Mouse (Mus musculus): ENCODE measurements around the gene Cd209a. TPM values are rescaled to one million over a fixed set of nuclear protein-coding genes. Genes with fewer than 3 reads are reported as not detected.
"Not testable (repeated sequence)": the region's sequence is repeated elsewhere in the genome, so short reads cannot be mapped to it uniquely, and the experiment has no call there.

The Cd209a gene
- polyA plus RNA-seq (2015; fragmentation: Nextera tagmentation; extraction: Ambion mirVana) = 0.15 and 0.23 TPM in 2 replicates

DNA sequence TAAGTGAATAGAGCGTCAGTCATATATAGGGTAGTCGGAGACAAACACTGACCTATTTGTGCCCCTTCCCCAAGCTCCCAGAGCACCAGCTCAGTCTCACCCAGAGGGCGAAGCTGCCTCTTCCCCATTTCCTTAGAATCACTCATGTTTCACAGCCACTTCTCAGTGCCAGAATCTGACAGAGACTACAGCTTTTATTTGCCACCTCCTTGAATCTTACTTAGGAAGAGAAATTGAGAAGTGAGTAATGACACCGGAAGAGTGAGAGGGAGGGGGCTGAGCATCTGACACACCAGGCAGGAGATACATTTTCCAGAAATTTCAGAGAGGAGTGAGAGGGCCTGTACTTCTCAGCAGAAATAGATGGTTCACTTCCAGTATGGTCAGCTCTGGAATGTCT lies at the start of gene Cd209a:
Gene Cd209a, minus strand, starts transcription at position 224 of the 400 bp plus-strand sequence.
- Histone ChIP-seq H3K4me2 (replicated peaks) (no peak within 1 kb of the TSS), H3K4me1 (replicated peaks) (no peaks in the 10 kb centered on the region), H3K9me3 (no peaks in the 10 kb centered on the region), H3K4me3 (replicated peaks) (no peak within 1 kb of the TSS), H3K27ac (no peak within 1 kb of the TSS), H3K36me3 (no peaks in the 10 kb centered on the region), H3K9ac (no peak within 1 kb of the TSS), H3K27me3 (replicated peaks) (no peaks in the 10 kb centered on the region)
- ATAC-seq = no peak
- WGBS = 86% methylated on average over 4 of the region's 4 CpGs

DNA sequence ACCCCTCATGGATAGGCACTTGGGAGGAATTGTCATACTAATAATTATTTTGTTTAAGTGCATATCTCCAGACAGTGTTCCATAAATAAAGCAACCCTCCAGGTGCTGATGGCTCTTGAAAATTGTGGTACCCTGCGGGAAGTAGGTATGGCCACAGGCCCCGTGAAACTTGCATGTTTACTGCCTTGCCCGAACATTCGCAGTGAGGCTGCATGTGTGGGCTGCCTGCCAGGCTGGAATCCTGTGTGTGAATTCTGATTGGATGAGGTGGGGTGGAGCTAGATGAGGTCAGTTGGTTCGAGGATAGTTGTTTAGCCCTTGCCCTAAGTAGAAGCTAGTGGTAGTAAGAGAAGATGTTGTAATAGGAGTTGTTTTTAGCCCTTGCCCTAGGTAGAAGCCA lies 19.9 kb upstream of the Cd209a start:
- WGBS = 80% methylated on average over 5 of the region's 5 CpGs
- not testable (repeated sequence) for H3K27me3 ChIP-seq (replicated peaks); H3K27ac ChIP-seq; H3K9ac ChIP-seq; H3K9me3 ChIP-seq; H3K4me2 ChIP-seq (replicated peaks); H3K36me3 ChIP-seq; ATAC-seq; H3K4me1 ChIP-seq (replicated peaks); H3K4me3 ChIP-seq (replicated peaks)

DNA sequence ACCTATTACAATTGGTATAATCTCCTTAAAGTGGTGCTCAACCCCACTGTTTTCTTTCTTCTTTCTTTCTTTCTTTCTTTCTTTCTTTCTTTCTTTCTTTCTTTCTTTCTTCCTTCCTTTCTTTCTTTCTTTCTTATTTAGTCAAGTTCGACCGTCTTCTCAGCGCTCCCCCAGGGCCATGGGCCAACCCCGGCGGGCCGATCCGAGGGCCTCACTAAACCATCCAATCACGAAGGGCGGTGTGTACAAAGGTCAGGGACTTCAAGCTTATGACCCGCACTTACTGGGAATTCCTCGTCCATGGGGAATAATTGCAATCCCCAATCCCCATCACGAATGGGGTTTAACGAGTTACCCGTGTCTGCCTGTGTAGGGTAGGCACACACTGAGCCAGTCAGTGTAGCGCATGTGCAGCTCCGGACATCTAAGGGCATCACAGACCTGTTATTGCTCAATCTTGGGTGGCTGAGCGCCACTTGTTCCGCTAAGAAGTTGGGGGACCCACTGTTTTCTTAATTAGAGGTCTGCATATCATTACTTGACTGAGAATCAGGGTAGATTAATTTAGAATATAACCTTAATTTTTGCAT lies 5.6 kb upstream of the Cd209a start:
- H3K4me1 ChIP-seq (replicated peaks) = no peaks in the 10 kb centered on the region
- H3K9ac ChIP-seq = no peak overlapping the region
- no peak overlapping the region for H3K4me3 ChIP-seq (replicated peaks)
- no peaks in the 10 kb centered on the region for H3K27me3 ChIP-seq (replicated peaks)
- no peak overlapping the region for H3K27ac ChIP-seq
- H3K36me3 ChIP-seq = no peaks in the 10 kb centered on the region
- H3K4me2 ChIP-seq (replicated peaks) = no peak overlapping the region
- ATAC-seq = peak; percentile 100
- 67% methylated on average over 18 of the region's 18 CpGs for WGBS
- no peaks in the 10 kb centered on the region for H3K9me3 ChIP-seq

DNA sequence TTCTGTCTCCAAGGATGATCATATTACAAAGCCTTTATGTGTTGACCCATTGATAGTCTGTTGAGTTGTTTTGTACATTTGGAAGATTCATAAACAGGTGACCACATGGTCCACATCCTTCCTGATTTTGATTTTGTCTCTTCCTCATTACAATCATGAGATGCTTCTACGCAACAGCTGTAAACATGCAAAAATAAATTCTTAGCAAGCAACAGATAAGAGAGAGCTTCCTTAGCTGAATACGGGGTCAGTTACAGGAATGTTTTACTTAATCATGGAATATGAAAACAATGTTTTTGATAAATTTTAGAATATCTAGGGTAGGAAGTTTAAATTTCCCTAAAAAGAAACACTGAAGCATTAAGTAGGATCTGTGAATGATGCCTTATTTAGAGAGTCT lies 11.8 kb downstream of the Cd209a start:
- H3K4me3 ChIP-seq (replicated peaks) = no peak overlapping the region

DNA sequence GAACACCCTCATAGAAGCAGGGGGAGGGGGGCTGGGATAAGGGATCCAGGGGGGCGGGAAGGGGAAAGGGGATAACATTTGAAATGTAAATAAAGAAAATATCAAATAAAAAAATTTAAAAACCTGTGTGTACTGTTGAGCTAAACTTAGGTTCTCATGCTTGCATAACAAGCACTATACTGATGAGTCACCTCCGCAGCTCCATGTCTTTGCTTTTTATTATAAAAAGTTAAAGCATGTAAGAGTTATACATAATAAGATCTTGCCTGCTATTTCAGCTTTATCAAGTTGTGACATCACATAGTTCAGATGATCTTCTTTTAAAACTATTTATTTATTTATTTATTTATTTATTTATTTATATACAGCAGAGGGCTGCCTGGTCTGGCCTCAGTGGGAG lies 13.2 kb downstream of the Cd209a start:
- H3K27me3 ChIP-seq (replicated peaks) = no peaks in the 10 kb centered on the region
- H3K4me1 ChIP-seq (replicated peaks) = no peaks in the 10 kb centered on the region
- no peak for ATAC-seq
- no peak overlapping the region for H3K4me3 ChIP-seq (replicated peaks)
- H3K9me3 ChIP-seq = no peaks in the 10 kb centered on the region
- 96% methylated on average over 2 of the region's 2 CpGs for WGBS
- no peak overlapping the region for H3K9ac ChIP-seq
- no peak overlapping the region for H3K27ac ChIP-seq
- no peaks in the 10 kb centered on the region for H3K36me3 ChIP-seq
- no peak overlapping the region for H3K4me2 ChIP-seq (replicated peaks)

More for the DNA sequence above, 11.8 kb downstream of the Cd209a start:
- Histone ChIP-seq H3K27ac (no peak overlapping the region), H3K9me3 (no peaks in the 10 kb centered on the region), H3K4me1 (replicated peaks) (no peaks in the 10 kb centered on the region), H3K4me2 (replicated peaks) (no peak overlapping the region), H3K27me3 (replicated peaks) (no peaks in the 10 kb centered on the region), H3K9ac (no peak overlapping the region), H3K36me3 (no peaks in the 10 kb centered on the region)
- WGBS = 87% methylated on average over 2 of the region's 2 CpGs
- no peak for ATAC-seq

DNA sequence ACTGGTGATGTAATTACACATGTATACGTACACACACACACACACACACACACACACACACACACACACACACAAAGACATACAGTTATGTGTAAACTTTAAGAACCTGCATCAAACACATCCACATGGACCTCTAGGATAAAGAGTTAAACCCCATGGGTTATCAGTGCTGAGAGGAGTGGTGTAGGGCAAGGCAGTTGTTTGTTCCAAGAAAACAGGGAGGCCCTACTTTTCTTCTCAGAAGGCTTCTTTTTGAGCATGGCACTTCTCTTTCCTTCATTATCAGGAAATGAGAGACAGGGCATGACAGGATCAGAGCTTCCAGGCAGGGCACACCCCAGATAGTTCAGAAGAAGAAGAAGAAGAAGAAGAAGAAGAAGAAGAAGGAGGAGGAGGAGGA lies 14.7 kb downstream of the Cd209a start:
- H3K27me3 ChIP-seq (replicated peaks) = no peaks in the 10 kb centered on the region
- H3K36me3 ChIP-seq = no peaks in the 10 kb centered on the region
- no peak overlapping the region for H3K27ac ChIP-seq
- no peak overlapping the region for H3K4me2 ChIP-seq (replicated peaks)
- no peaks in the 10 kb centered on the region for H3K4me1 ChIP-seq (replicated peaks)
- WGBS = 60% methylated on average over 1 of the region's 1 CpGs
- H3K9me3 ChIP-seq = no peaks in the 10 kb centered on the region
- no peak overlapping the region for H3K9ac ChIP-seq
- ATAC-seq = no peak
- H3K4me3 ChIP-seq (replicated peaks) = no peak overlapping the region

DNA sequence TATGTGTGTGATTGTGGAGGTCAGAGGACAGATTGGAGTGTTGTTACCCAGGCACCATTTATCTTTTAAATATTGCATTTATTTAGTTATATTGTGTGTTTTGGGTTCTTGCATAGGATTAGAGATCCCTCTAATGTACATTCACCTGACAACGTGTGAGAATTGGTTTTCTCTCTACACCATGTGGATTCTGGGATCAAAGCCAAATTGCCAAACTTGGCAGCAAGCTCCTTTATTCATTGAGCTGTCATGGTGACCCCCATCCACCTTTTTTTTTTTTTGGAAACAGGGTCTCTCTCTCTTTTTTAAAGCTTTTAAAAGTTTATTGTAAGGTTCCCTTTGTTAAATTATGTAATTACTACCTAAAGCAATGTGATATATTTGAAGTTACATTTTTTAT lies 27.7 kb downstream of the Cd209a start:
- no peaks in the 10 kb centered on the region for H3K4me1 ChIP-seq (replicated peaks)
- H3K36me3 ChIP-seq = no peaks in the 10 kb centered on the region
- H3K9me3 ChIP-seq = no peaks in the 10 kb centered on the region
- no peak overlapping the region for H3K9ac ChIP-seq
- no peak overlapping the region for H3K27ac ChIP-seq
- ATAC-seq = no peak
- H3K4me2 ChIP-seq (replicated peaks) = no peak overlapping the region
- H3K4me3 ChIP-seq (replicated peaks) = no peak overlapping the region
- H3K27me3 ChIP-seq (replicated peaks) = no peaks in the 10 kb centered on the region
- 29% methylated on average over 1 of the region's 1 CpGs for WGBS

DNA sequence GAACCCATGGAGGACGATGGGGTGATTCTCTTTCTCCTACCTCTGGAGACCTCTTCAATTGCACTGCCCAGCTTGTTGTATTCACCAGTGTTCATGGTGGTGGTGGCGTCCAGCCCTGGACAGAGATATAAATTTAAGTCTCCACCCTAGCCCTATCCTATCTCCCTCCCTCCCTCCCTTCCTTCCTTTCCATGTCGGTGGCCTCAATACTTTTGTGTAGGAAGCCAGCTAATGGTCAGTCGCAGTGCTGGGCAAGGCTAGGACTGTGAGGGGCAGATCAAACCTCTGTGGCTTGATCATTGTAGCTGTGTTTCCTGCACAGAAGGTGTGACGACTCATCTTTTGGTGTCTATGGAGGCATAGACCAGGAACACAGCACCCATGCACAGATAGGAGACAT lies 28.2 kb downstream of the Cd209a start, which contains the start of gene Clec4g:
Gene Clec4g, minus strand, starts transcription at position 101 of the 400 bp plus-strand sequence.
- WGBS = 58% methylated on average over 5 of the region's 5 CpGs
- no peak for ATAC-seq

DNA sequence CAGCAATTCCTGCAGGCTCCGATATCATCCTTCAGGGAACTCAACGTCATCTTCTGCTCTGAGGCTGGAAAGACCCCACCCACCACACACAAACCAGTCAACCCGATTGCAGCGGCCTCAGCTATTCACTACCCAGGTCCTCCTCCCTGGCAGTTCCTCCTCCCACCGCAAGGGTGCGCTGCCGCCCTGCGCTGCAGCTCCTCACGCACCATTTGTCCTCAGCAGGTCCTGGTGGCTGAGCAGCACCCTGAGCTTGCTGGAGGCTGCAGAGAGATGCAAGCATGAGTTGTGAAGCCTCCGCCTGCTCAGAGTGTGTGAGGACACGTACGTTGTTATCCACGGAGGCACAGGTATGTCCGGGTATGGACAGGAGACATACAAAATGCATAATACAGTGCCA lies 30.2 kb downstream of the Cd209a start:
- Histone ChIP-seq H3K27ac (no peak overlapping the region), H3K4me1 (replicated peaks) (no peaks in the 10 kb centered on the region), H3K4me2 (replicated peaks) (no peak overlapping the region), H3K36me3 (no peaks in the 10 kb centered on the region), H3K9me3 (no peaks in the 10 kb centered on the region), H3K27me3 (replicated peaks) (no peaks in the 10 kb centered on the region), H3K4me3 (replicated peaks) (no peak overlapping the region), H3K9ac (no peak overlapping the region)
- peak; percentile 68 for ATAC-seq
- 17% methylated on average over 14 of the region's 14 CpGs for WGBS

More for the DNA sequence above, 28.2 kb downstream of the Cd209a start, which contains the start of gene Clec4g:
- no peak within 1 kb of the TSS for H3K9ac ChIP-seq
- H3K4me3 ChIP-seq (replicated peaks) = no peak within 1 kb of the TSS
- no peaks in the 10 kb centered on the region for H3K27me3 ChIP-seq (replicated peaks)
- no peaks in the 10 kb centered on the region for H3K4me1 ChIP-seq (replicated peaks)
- H3K4me2 ChIP-seq (replicated peaks) = no peak within 1 kb of the TSS
- no peaks in the 10 kb centered on the region for H3K36me3 ChIP-seq
- H3K9me3 ChIP-seq = no peaks in the 10 kb centered on the region
- no peak within 1 kb of the TSS for H3K27ac ChIP-seq

DNA sequence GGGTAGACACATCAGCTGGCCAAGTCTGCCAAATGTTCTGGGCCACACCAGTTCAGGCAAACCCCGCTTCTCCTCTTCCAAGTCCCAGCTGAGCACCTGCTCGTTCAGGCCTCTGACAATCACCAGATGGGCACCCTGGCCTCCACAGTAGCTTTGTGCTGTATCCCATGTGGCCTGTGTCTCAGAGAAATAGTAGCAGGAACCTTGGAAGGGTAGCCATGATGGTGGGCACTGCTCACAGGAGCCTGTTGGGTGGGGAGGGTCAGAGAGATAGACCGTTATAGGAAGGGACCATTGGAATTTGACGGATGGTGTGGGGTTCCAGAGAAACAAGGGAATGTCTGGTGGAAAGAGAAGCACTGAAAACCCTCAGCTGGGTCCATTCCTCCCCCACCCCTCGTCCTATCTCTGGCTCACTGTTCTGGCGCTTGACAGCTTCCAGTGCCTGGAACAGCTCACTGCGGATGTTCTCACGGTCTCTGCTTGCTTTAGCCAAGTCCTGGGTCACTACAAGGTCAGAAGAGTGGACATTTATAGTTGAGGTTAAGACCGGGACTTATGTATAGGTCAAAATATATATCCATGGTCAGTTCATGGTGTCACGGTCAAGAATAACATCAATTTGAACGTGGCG lies 31.3 kb downstream of the Cd209a start:
- Histone ChIP-seq H3K9me3 (no peaks in the 10 kb centered on the region), H3K36me3 (no peaks in the 10 kb centered on the region), H3K27me3 (replicated peaks) (no peaks in the 10 kb centered on the region), H3K4me2 (replicated peaks) (no peak overlapping the region), H3K4me1 (replicated peaks) (no peaks in the 10 kb centered on the region), H3K4me3 (replicated peaks) (no peak overlapping the region), H3K27ac (no peak overlapping the region), H3K9ac (no peak overlapping the region)
- 55% methylated on average over 12 of the region's 12 CpGs for WGBS
- ATAC-seq = no peak

DNA sequence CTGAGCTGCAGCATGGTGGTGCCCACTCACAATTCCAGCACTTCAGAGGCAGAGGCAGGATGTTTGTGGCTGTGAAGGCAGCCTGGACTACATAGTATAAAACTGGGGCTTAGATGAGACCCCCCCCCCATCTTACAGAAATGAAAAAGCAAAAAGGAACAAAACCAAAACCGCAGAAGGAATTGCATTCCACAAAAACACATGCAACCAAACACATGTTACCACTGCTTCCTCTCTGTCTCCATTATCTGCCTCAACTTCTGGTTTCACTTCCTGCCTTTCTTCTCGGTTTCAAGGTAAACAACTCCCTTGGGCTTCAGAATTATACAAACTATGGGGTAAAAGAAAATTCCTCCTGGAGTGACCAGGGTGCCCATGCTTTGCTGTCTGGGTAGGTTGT lies 37.1 kb downstream of the Cd209a start:
- no peak overlapping the region for H3K4me2 ChIP-seq (replicated peaks)
- no peaks in the 10 kb centered on the region for H3K9me3 ChIP-seq
- no peaks in the 10 kb centered on the region for H3K36me3 ChIP-seq
- H3K27ac ChIP-seq = no peak overlapping the region
- no peaks in the 10 kb centered on the region for H3K27me3 ChIP-seq (replicated peaks)
- no peak for ATAC-seq
- 38% methylated on average over 2 of the region's 2 CpGs for WGBS
- H3K9ac ChIP-seq = no peak overlapping the region
- H3K4me1 ChIP-seq (replicated peaks) = no peaks in the 10 kb centered on the region
- no peak overlapping the region for H3K4me3 ChIP-seq (replicated peaks)

DNA sequence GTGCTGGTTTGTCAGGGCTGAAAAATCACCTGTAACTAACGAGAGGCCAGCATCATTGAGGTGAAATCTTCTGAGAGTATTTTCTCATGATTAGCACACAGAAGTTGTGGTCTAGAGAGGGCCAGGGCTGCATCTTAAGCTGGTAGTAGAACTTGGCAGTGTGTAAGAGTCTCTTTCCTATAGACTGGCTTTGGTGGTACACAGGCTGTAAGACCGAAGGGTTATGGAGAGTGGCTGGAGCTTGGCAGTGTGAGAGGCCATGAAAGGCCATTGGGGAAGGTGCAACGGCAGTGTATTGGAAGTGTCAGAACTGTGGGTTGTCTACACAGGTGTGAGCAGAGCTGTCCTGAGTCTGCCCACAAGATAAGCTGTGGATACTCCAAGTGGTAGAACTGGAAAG lies 38.5 kb downstream of the Cd209a start:
- no peaks in the 10 kb centered on the region for H3K27me3 ChIP-seq (replicated peaks)
- no peaks in the 10 kb centered on the region for H3K4me1 ChIP-seq (replicated peaks)
- H3K4me3 ChIP-seq (replicated peaks) = no peak overlapping the region
- H3K27ac ChIP-seq = no peak overlapping the region
- no peak overlapping the region for H3K4me2 ChIP-seq (replicated peaks)
- no peak for ATAC-seq
- H3K9ac ChIP-seq = no peak overlapping the region
- WGBS = 84% methylated on average over 3 of the region's 3 CpGs
- H3K9me3 ChIP-seq = no peaks in the 10 kb centered on the region
- H3K36me3 ChIP-seq = no peaks in the 10 kb centered on the region

DNA sequence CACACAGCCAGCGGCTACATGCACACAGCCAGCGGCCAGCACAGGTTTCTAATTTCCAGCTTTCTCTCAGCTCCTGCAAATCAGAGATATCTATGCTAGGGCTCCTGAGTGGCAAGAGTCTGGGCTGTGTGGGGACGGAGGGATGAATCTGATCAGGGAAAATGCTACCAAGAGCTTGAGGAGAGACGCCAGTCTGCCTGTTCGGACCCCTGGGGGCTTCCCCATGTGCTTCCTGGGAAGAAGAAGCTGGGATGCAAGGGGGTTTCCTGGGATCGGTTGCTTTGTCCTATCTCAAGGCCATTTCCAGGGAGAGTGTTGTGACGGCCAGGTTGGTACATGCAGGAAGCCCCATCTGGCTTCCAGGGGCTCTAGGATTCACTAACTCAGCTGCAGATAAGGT lies 41.2 kb downstream of the Cd209a start:
- no peaks in the 10 kb centered on the region for H3K4me1 ChIP-seq (replicated peaks)
- H3K27me3 ChIP-seq (replicated peaks) = no peaks in the 10 kb centered on the region
- no peak overlapping the region for H3K4me2 ChIP-seq (replicated peaks)
- ATAC-seq = no peak
- no peaks in the 10 kb centered on the region for H3K9me3 ChIP-seq
- no peak overlapping the region for H3K27ac ChIP-seq
- H3K4me3 ChIP-seq (replicated peaks) = no peak overlapping the region
- no peaks in the 10 kb centered on the region for H3K36me3 ChIP-seq
- WGBS = 67% methylated on average over 7 of the region's 7 CpGs
- no peak overlapping the region for H3K9ac ChIP-seq
